Mouse (Mus musculus) stomach, postnatal 0 days (tissue): Measurements from ENCODE around the gene Bhlha9.

Experiments
- CTCF ChIP-seq: IDR thresholded peaks from 2 replicates; pipeline ENCODE4 v1.5.1; 2016; ENCODE audit warnings: antibody characterized with exemption, low read depth, mild to moderate bottlenecking, moderate library complexity
- EP300 ChIP-seq: optimal IDR thresholded peaks from 2 replicates; pipeline ENCODE3; 2016; ENCODE audit warnings: antibody characterized with exemption

DNA sequence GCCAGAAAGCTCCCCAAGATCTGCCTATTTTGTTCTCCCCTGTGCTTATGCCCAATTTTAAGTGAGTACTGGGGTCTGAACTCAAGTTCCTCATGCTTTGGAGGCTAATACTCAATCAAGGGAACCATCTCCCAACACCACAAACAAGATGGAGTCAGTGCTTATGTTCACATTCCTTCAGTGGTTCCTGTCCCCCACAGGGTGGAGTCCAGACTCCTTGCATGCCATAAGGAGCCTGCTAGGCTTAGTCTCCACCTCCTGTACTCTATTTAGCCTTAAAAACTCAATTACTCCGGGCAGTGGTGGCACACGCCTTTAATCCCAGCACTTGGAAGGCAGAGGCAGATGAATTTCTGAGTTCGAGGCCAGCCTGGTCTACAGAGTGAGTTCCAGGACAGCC is 47.4 kb upstream of the Bhlha9 start:
- TF ChIP-seq CTCF (no peak), EP300 (no peak)
